Mouse (Mus musculus): ENCODE data around the gene Nyap1. TPM values are rescaled to one million over a fixed set of nuclear protein-coding genes. Genes with fewer than 3 reads are reported as not detected.
"Not testable (repeated sequence)": the region's sequence is repeated elsewhere in the genome, so short reads cannot be mapped to it uniquely, and the experiment has no call there.

Gene Nyap1
- polyA plus RNA-seq, 1 experiment from 2014 or later = 1.5 TPM

DNA sequence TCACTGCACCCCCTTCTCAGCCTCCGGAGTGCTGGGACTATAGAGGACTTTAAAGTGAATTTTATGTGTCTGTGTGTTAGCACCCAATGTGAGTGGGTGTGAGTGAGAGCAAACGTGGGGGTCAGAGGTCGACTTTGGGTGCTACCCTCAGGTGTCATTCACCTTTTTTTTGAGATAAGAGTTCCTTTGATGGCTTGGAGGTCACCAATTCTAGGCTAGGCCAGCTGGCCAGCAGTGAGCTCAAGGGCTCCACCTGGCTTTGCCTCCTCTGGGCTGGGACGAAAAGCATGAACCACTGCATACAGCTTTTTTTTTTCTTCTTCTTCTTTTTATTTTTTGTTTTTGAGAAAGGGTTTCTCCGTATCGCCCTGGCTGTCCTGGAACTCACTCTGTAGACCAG is 14.6 kb downstream of the Nyap1 start:
- H3K9me3 ChIP-seq (ENCODE audit: control insufficient read depth, low read length) = no peaks in the 10 kb centered on the region
- no peak for DNase-seq (ENCODE audit: low spot score)
- no peak overlapping the region for H3K9ac ChIP-seq (ENCODE audit: low read depth, low read length)
- H3K27ac ChIP-seq (replicated peaks; ENCODE audit: low read depth, low read length) = no peak overlapping the region
- WGBS = 69% methylated on average over 6 of the region's 6 CpGs
- no peak overlapping the region for H3K4me3 ChIP-seq (ENCODE audit: low read depth, low read length)
- no peaks in the 10 kb centered on the region for H3K27me3 ChIP-seq (replicated peaks; ENCODE audit: control insufficient read depth, insufficient read depth, low read length)
- H3K4me2 ChIP-seq (ENCODE audit: low read depth, low read length) = no peak overlapping the region
- H3K36me3 ChIP-seq (ENCODE audit: control insufficient read depth, insufficient read depth, low read length) = 0 out of 2 replicates have a peak, but pooled peaks cover 4% of the 10 kb centered on the region
- no peaks in the 10 kb centered on the region for H3K4me1 ChIP-seq (ENCODE audit: control insufficient read depth, insufficient read depth, low read length)
- no peak for ATAC-seq (ENCODE audit: low read depth)

DNA sequence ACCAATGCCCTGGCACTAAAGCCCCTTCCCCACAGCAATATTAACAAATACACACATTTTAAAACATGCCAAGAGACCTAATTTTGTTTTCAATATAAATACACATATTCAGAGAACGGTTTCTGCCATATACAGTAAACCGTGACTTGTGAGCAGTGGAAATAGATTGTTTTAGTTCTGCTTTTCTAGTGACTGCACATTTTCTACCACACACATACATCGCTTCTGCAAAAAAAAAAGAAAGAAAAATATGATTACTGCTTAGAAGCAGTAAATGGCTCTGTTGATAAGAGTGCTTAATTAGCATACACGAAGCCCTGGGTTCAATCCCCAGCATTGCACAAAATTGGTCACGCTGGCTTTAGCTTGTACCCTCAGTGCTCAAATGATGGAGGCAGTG is 17.6 kb downstream of the Nyap1 start:
- no peak overlapping the region for H3K27ac ChIP-seq (replicated peaks; ENCODE audit: low read depth, low read length)
- DNase-seq (ENCODE audit: low spot score) = no peak
- H3K4me1 ChIP-seq (ENCODE audit: control insufficient read depth, insufficient read depth, low read length) = no peaks in the 10 kb centered on the region
- H3K36me3 ChIP-seq (ENCODE audit: control insufficient read depth, insufficient read depth, low read length) = no peaks in the 10 kb centered on the region
- 81% methylated on average over 5 of the region's 5 CpGs for WGBS
- ATAC-seq (ENCODE audit: low read depth) = no peak
- no peaks in the 10 kb centered on the region for H3K27me3 ChIP-seq (replicated peaks; ENCODE audit: control insufficient read depth, insufficient read depth, low read length)
- H3K4me2 ChIP-seq (ENCODE audit: low read depth, low read length) = no peak overlapping the region
- H3K4me3 ChIP-seq (ENCODE audit: low read depth, low read length) = no peak overlapping the region
- no peak overlapping the region for H3K9ac ChIP-seq (ENCODE audit: low read depth, low read length)
- no peaks in the 10 kb centered on the region for H3K9me3 ChIP-seq (ENCODE audit: control insufficient read depth, low read length)

GRCm38 (mm10) chr5:137720558-137721164 is 20.7 kb downstream of the Nyap1 start:
- H3K27me3 ChIP-seq (replicated peaks; ENCODE audit: control insufficient read depth, insufficient read depth, low read length); H3K4me1 ChIP-seq (ENCODE audit: control insufficient read depth, insufficient read depth, low read length); H3K36me3 ChIP-seq (ENCODE audit: control insufficient read depth, insufficient read depth, low read length); H3K4me3 ChIP-seq (ENCODE audit: low read depth, low read length); H3K27ac ChIP-seq (replicated peaks; ENCODE audit: low read depth, low read length); H3K9ac ChIP-seq (ENCODE audit: low read depth, low read length); H3K9me3 ChIP-seq (ENCODE audit: control insufficient read depth, low read length): not testable (repeated sequence)
- DNase-seq (ENCODE audit: low spot score) = peak; percentile 46
- 15% methylated on average over 9 of the region's 16 CpGs for WGBS
- ATAC-seq (ENCODE audit: low read depth) = peak; percentile 47; the same call in 1 of the 2 replicates
- peak overlapping the region; percentile 40 for H3K4me2 ChIP-seq (ENCODE audit: low read depth, low read length)

DNA sequence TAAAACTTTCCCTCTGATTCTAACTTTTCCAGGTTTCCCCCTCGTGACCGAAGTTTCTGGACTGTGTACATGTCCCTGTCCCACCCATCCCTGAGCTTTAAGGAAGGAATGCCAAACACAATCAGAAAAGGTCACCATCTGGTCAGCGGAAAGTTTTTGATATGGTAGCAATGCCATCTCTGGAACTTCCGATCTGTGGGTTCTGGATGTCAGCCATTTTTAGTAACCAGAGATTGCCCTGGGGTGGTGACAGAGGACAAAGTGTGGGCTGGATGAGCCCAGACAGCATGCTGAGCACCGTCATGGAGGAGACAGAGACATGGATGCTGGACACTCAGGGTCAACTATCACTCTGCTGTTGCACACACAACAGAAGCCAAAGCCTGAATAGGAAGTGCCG is 22.3 kb downstream of the Nyap1 start:
- WGBS = 80% methylated on average over 6 of the region's 6 CpGs
- Histone ChIP-seq H3K36me3 (ENCODE audit: control insufficient read depth, insufficient read depth, low read length) (no peaks in the 10 kb centered on the region), H3K4me2 (ENCODE audit: low read depth, low read length) (no peak overlapping the region), H3K9ac (ENCODE audit: low read depth, low read length) (no peak overlapping the region), H3K27me3 (replicated peaks; ENCODE audit: control insufficient read depth, insufficient read depth, low read length) (no peaks in the 10 kb centered on the region), H3K4me3 (ENCODE audit: low read depth, low read length) (no peak overlapping the region), H3K4me1 (ENCODE audit: control insufficient read depth, insufficient read depth, low read length) (no peaks in the 10 kb centered on the region), H3K27ac (replicated peaks; ENCODE audit: low read depth, low read length) (no peak overlapping the region), H3K9me3 (ENCODE audit: control insufficient read depth, low read length) (no peaks in the 10 kb centered on the region)
- DNase-seq (ENCODE audit: low spot score) = no peak
- no peak for ATAC-seq (ENCODE audit: low read depth)

DNA sequence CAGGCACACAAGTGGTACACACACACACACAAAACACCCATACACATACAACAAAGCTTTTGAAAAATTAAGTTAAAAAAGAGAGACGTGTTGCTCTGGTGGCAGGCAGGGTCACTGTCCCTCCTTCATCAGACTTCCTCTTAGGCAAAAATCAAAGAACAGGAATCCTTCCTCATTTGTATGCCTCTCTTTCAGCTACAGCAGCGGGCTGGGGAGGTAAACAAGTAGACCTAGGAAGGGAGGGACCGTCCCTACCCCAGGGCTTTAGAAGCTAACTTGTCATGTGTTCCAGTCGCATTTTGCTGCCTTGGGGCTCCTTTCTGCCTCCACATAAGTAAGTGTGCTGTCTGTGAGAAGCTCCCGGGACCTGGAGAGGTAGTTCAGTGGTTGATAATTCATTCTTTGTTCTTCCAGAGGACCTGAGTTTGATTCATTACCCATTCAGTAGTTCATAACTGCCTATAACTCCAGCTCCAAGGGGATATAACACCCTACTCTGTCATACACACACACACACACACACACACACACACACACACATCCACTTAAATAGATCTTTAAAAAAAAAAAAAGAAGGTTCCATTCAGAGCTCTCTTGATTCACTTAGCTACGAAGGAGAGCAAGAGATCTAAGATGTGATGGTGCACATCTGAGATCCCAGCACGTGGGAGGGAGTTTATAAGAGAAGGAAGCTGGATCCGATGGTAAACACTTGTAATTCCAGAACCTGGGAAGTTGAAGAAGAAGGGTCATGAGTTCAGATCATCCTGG is 23.2 kb downstream of the Nyap1 start:
- H3K9me3 ChIP-seq (ENCODE audit: control insufficient read depth, low read length) = no peaks in the 10 kb centered on the region
- no peak for ATAC-seq (ENCODE audit: low read depth)
- H3K4me2 ChIP-seq (ENCODE audit: low read depth, low read length) = no peak overlapping the region
- DNase-seq (ENCODE audit: low spot score) = no peak
- H3K36me3 ChIP-seq (ENCODE audit: control insufficient read depth, insufficient read depth, low read length) = no peaks in the 10 kb centered on the region
- H3K4me3 ChIP-seq (ENCODE audit: low read depth, low read length) = no peak overlapping the region
- H3K4me1 ChIP-seq (ENCODE audit: control insufficient read depth, insufficient read depth, low read length) = no peaks in the 10 kb centered on the region
- H3K9ac ChIP-seq (ENCODE audit: low read depth, low read length) = no peak overlapping the region
- WGBS = 59% methylated on average over 8 of the region's 8 CpGs
- H3K27ac ChIP-seq (replicated peaks; ENCODE audit: low read depth, low read length) = no peak overlapping the region
- no peaks in the 10 kb centered on the region for H3K27me3 ChIP-seq (replicated peaks; ENCODE audit: control insufficient read depth, insufficient read depth, low read length)

- ATAC-seq (ENCODE audit: low read depth) (no peak), DNase-seq (ENCODE audit: low spot score) (no peak)
- no peak overlapping the region for H3K9ac ChIP-seq (ENCODE audit: low read depth, low read length)
- H3K4me3 ChIP-seq (ENCODE audit: low read depth, low read length) = no peak overlapping the region
- H3K9me3 ChIP-seq (ENCODE audit: control insufficient read depth, low read length) = no peaks in the 10 kb centered on the region
- H3K27me3 ChIP-seq (replicated peaks; ENCODE audit: control insufficient read depth, insufficient read depth, low read length) = no peaks in the 10 kb centered on the region
- no peak overlapping the region for H3K27ac ChIP-seq (replicated peaks; ENCODE audit: low read depth, low read length)
- no peaks in the 10 kb centered on the region for H3K4me1 ChIP-seq (ENCODE audit: control insufficient read depth, insufficient read depth, low read length)
- no peak overlapping the region for H3K4me2 ChIP-seq (ENCODE audit: low read depth, low read length)
- WGBS = 53% methylated on average over 8 of the region's 8 CpGs
- no peaks in the 10 kb centered on the region for H3K36me3 ChIP-seq (ENCODE audit: control insufficient read depth, insufficient read depth, low read length)
These were observed 25.7 kb downstream of the Nyap1 start for GRCm38 (mm10) chr5:137715685-137716084.

DNA sequence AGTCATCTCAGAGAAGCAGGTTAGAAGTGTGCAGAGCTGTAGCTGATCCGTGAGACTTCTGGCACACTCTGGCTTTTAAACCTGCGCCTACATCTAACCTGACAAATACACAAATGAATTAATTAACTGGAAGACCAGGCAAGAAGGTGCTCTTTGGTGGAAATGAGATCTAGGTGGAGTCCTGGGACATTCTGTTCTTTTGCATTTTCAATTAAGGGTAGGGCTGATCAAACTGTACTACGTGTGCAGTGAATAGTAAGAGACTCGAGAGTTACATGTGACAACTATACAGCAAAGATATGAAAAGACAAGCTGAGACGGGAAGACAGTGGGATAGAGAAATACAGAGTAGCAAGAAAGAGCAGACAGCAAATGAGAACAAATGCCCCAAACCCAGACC is 28.0 kb downstream of the Nyap1 start:
- ATAC-seq (ENCODE audit: low read depth) (no peak), DNase-seq (ENCODE audit: low spot score) (no peak)
- Histone ChIP-seq H3K27ac (replicated peaks; ENCODE audit: low read depth, low read length) (no peak overlapping the region), H3K36me3 (ENCODE audit: control insufficient read depth, insufficient read depth, low read length) (no peaks in the 10 kb centered on the region), H3K27me3 (replicated peaks; ENCODE audit: control insufficient read depth, insufficient read depth, low read length) (no peaks in the 10 kb centered on the region), H3K4me3 (ENCODE audit: low read depth, low read length) (no peak overlapping the region), H3K9ac (ENCODE audit: low read depth, low read length) (no peak overlapping the region), H3K4me2 (ENCODE audit: low read depth, low read length) (no peak overlapping the region), H3K4me1 (ENCODE audit: control insufficient read depth, insufficient read depth, low read length) (no peaks in the 10 kb centered on the region), H3K9me3 (ENCODE audit: control insufficient read depth, low read length) (no peaks in the 10 kb centered on the region)
- 75% methylated on average over 5 of the region's 5 CpGs for WGBS

DNA sequence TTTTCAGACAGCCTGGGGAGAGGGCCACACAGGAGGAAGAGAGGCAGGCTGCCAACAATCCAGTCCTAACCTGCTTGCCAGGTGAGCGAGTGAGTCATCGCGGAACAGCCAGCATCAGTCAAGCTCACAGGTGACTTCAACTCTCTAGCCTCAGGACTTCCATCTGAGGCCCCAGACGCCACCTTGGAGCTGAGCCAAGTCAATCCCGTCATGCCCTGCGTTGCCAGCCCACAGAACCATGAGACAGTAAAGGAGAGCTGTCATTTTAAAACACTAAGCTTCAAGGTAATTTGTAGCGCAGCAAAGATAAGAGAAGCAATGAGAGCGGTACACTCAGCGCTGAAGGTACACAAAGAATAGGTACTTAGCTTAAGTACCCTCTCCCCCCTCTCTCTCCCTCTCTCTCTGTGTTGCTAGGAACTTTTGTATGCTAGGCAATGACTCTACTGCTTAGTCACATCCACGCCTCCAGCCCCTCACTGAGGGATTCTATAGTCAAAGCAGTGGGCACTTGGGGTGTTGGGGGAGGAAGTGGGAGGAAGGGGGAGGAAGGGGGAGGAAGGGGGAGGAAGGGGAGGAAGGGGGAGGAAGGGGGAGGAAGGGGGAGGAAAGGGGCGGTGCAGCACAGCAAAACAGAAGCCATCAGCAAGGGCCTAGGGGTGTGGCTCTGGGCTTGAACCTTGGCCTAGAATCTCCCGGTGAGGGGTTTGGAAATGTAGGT is 34.3 kb downstream of the Nyap1 start:
- Histone ChIP-seq H3K27me3 (replicated peaks; ENCODE audit: control insufficient read depth, insufficient read depth, low read length) (no peaks in the 10 kb centered on the region), H3K9me3 (ENCODE audit: control insufficient read depth, low read length) (no peaks in the 10 kb centered on the region), H3K9ac (ENCODE audit: low read depth, low read length) (no peak overlapping the region), H3K4me2 (ENCODE audit: low read depth, low read length) (0 out of 2 replicates have a peak overlapping the region, but pooled peaks have one; percentile 4), H3K27ac (replicated peaks; ENCODE audit: low read depth, low read length) (peak overlapping the region; percentile 33; the same call in 1 of the 2 replicates), H3K36me3 (ENCODE audit: control insufficient read depth, insufficient read depth, low read length) (no peaks in the 10 kb centered on the region), H3K4me3 (ENCODE audit: low read depth, low read length) (no peak overlapping the region), H3K4me1 (ENCODE audit: control insufficient read depth, insufficient read depth, low read length) (no peaks in the 10 kb centered on the region)
- peak; percentile 90 for ATAC-seq (ENCODE audit: low read depth)
- peak; percentile 92 for DNase-seq (ENCODE audit: low spot score)
- 52% methylated on average over 12 of the region's 12 CpGs for WGBS

Measured in embryonic facial prominence, embryonic 14.5 days (tissue).